10 mouse cellular contexts compared by ENCODE assay signal in genomic region chr14:103630545-103630944, GRCm38 (mm10). TPM values are rescaled to one million over a fixed set of nuclear protein-coding genes. Genes with fewer than 3 reads are reported as not detected.
DNase-seq lines count a peak whose midpoint lies in the region; ATAC-seq and TF ChIP-seq lines count a peak whose summit lies in the region.
"Had no signal": no experiment of that assay in that cellular context is flagged by ENCODE, and none has a peak within 500 bp of the region (broad histone marks: within the 10 kb centered on the region; RNA-seq: fewer than 3 reads in every experiment).

No protein-coding gene starts in this region.

- no peak overlapping the region for H3K27ac ChIP-seq in heart, adult 2 months
- H3K27ac ChIP-seq in hindbrain, embryonic 13.5 days, result no peak overlapping the region
- no peak overlapping the region for H3K27ac ChIP-seq in hindbrain, embryonic 12.5 days

- peak; percentile 16 for DNase-seq in heart, adult 11 months
- no peak for DNase-seq in heart, adult 2 months
- peak; percentile 75 for DNase-seq in A20 (ENCODE audit: low read depth, low spot score)
- DNase-seq in ZHBTc4 (ENCODE audit: low read depth, low spot score), result peak; percentile 58
- no peak for DNase-seq in ovary, postnatal 14 days (ENCODE audit: low spot score)

- ATAC-seq in megakaryocyte-erythroid progenitor cell, adult 5-6 weeks (replicated peaks; ENCODE audit: low FRiP score, low TSS enrichment, poor library complexity, severe bottlenecking), result 0 out of 2 replicates have a peak, but pooled peaks have one; percentile 47
- ATAC-seq in hindbrain, embryonic 13.5 days (ENCODE audit: low FRiP score), result no peak
- no peak for ATAC-seq in hindbrain, embryonic 12.5 days (ENCODE audit: low FRiP score)

- intact Hi-C loops in heart, adult 2 months (cut with DNase I), result no loop called here

- TF ChIP-seq CTCF in heart, adult 2 months (IDR thresholded peaks at IDR 0.05), result no peak

- WGBS in heart, adult 2 months, result 82% methylated on average over 8 of the region's 8 CpGs
- WGBS in hindbrain, embryonic 13.5 days, result 78% methylated on average over 8 of the region's 8 CpGs
- 87% methylated on average over 8 of the region's 8 CpGs for WGBS in hindbrain, embryonic 12.5 days

- H3K4me1 ChIP-seq in heart, adult 2 months (ENCODE audit: control insufficient read depth, insufficient read depth, low read length), result no peaks in the 10 kb centered on the region
- H3K4me1 ChIP-seq in hindbrain, embryonic 13.5 days (replicated peaks), result no peaks in the 10 kb centered on the region
- H3K4me1 ChIP-seq in hindbrain, embryonic 12.5 days, result no peaks in the 10 kb centered on the region

- no peaks in the 10 kb centered on the region for H3K36me3 ChIP-seq in heart, adult 2 months (ENCODE audit: control insufficient read depth, insufficient read depth, low read length)
- H3K36me3 ChIP-seq in hindbrain, embryonic 13.5 days, result no peaks in the 10 kb centered on the region
- no peaks in the 10 kb centered on the region for H3K36me3 ChIP-seq in hindbrain, embryonic 12.5 days

- no peak for TF ChIP-seq EP300 in heart, adult 2 months (IDR thresholded peaks at IDR 0.05; ENCODE audit: insufficient read depth, low read depth, low read length)

- no peak for TF ChIP-seq POLR2A in heart, adult 2 months (IDR thresholded peaks at IDR 0.05; ENCODE audit: insufficient read depth, low read depth, low read length)

- no peaks in the 10 kb centered on the region for H3K79me2 ChIP-seq in heart, adult 2 months (replicated peaks; ENCODE audit: control insufficient read depth, insufficient read depth, low read length)

- no peaks in the 10 kb centered on the region for H3K9me3 ChIP-seq in hindbrain, embryonic 13.5 days
- H3K9me3 ChIP-seq in hindbrain, embryonic 12.5 days (replicated peaks), result 0 out of 2 replicates have a peak, but pooled peaks cover 3% of the 10 kb centered on the region

- H3K4me3 ChIP-seq in heart, adult 2 months, result no peak overlapping the region
- H3K4me3 ChIP-seq in hindbrain, embryonic 13.5 days, result no peak overlapping the region
- no peak overlapping the region for H3K4me3 ChIP-seq in hindbrain, embryonic 12.5 days

- H3K9ac ChIP-seq in heart, adult 2 months (ENCODE audit: low read depth, low read length), result no peak overlapping the region
- no peak overlapping the region for H3K9ac ChIP-seq in hindbrain, embryonic 13.5 days
- no peak overlapping the region for H3K9ac ChIP-seq in hindbrain, embryonic 12.5 days

- no peaks in the 10 kb centered on the region for H3K27me3 ChIP-seq in heart, adult 2 months (ENCODE audit: control insufficient read depth, insufficient read depth, low read length)
- H3K27me3 ChIP-seq in hindbrain, embryonic 13.5 days, result no peaks in the 10 kb centered on the region
- H3K27me3 ChIP-seq in hindbrain, embryonic 12.5 days, result no peaks in the 10 kb centered on the region

- no peak overlapping the region for H3K4me2 ChIP-seq in hindbrain, embryonic 13.5 days
- no peak overlapping the region for H3K4me2 ChIP-seq in hindbrain, embryonic 12.5 days (replicated peaks)
- H3K4me2 ChIP-seq: heart, embryonic 11.5 days had no signal

RNA-seq across cellular contexts. Expression of gene Slain1, which starts 19.5 kb away (rescaled TPM):
- under 1 TPM; 0.10 to 0.41 TPM for total RNA-seq in heart, adult 2 months (2021)
- 0.38 and 0.43 TPM in 2 replicates for polyA plus RNA-seq in heart, adult 2 months (2012; rRNA removed)
- total RNA-seq in megakaryocyte-erythroid progenitor cell, adult 5-6 weeks (2014; fragmentation: Nextera tagmentation), result 2.5 and 2.9 TPM in 2 replicates
- 2.2 and 7.1 TPM in 2 replicates for total RNA-seq in megakaryocyte-erythroid progenitor cell, adult 5-6 weeks (2017)
- polyA plus RNA-seq in hindbrain, embryonic 13.5 days (2015; fragmentation: Nextera tagmentation; extraction: Ambion mirVana), result 14.2 and 15.4 TPM in 2 replicates
- polyA plus RNA-seq in hindbrain, embryonic 12.5 days (2016; fragmentation: Nextera tagmentation; extraction: Ambion mirVana), result 19.9 and 22.8 TPM in 2 replicates
- total RNA-seq: MEL had no signal

Comparison
In these comparisons a context has a peak if more than half of its experiments do, and no peak if none do; other contexts are left out.
1. DNase-seq: peak in heart, adult 11 months (single experiment), A20 (single experiment) and ZHBTc4 (single experiment); none in heart, adult 2 months (0 of 2) and ovary, postnatal 14 days (single experiment).
2. RNA of gene Slain1, which starts 19.5 kb away (polyA plus RNA-seq): 19.9 to 22.8 TPM in hindbrain, embryonic 12.5 days and 14.2 to 15.4 TPM in hindbrain, embryonic 13.5 days; 0.38 to 0.43 TPM in heart, adult 2 months; every median in the first group is over 10 times any median in the second.